Mouse (Mus musculus) lung, postnatal 0 days (tissue): Measurements from ENCODE around the gene Wdtc1.

Experiments
- CTCF ChIP-seq: IDR thresholded peaks from 2 replicates; pipeline ENCODE4 v1.5.1; 2016; ENCODE audit warnings: antibody characterized with exemption, mild to moderate bottlenecking
- EP300 ChIP-seq: IDR thresholded peaks from 2 replicates; pipeline ENCODE4 v1.6.1; 2016; ENCODE audit warnings: antibody characterized with exemption, mild to moderate bottlenecking, control low read depth

- TF ChIP-seq CTCF (no peak), EP300 (no peak)
These were observed 88.0 kb downstream of the Wdtc1 start for GRCm38 (mm10) chr4:133265297-133265696.
